ENCODE assay signal across 8 mouse cellular contexts in genomic region chr4:43406162-43406971, GRCm38 (mm10). TPM values are rescaled to one million over a fixed set of nuclear protein-coding genes. Genes with fewer than 3 reads are reported as not detected.
DNase-seq lines count a peak whose midpoint lies in the region; ATAC-seq and TF ChIP-seq lines count a peak whose summit lies in the region.

No protein-coding gene starts in this region.

- peak; percentile 95 for ATAC-seq in forebrain, embryonic 16.5 days
- peak; percentile 78 for ATAC-seq in liver, postnatal 0 days

- peaks cover 33% of the 10 kb centered on the region for H3K4me1 ChIP-seq in forebrain, embryonic 16.5 days (replicated peaks; ENCODE audit: control insufficient read depth, insufficient read depth, low read length)
- H3K4me1 ChIP-seq in liver, postnatal 0 days (ENCODE audit: insufficient read depth), result peaks cover 8% of the 10 kb centered on the region

- TF ChIP-seq EP300 in liver, postnatal 0 days (IDR thresholded peaks at IDR 0.05; ENCODE audit: low read depth), result no peak

- H3K4me2 ChIP-seq in forebrain, embryonic 16.5 days (ENCODE audit: low read length), result peak overlapping the region; percentile 88
- H3K4me2 ChIP-seq in liver, postnatal 0 days (ENCODE audit: low read depth, low read length), result peak overlapping the region; percentile 49

- H3K4me3 ChIP-seq in forebrain, embryonic 16.5 days (replicated peaks; ENCODE audit: low read length), result peak overlapping the region; percentile 68
- H3K4me3 ChIP-seq in liver, postnatal 0 days (ENCODE audit: low read depth, low read length), result peak overlapping the region; percentile 22; the same call in 1 of the 2 replicates

- peak overlapping the region; percentile 93 for H3K9ac ChIP-seq in forebrain, embryonic 16.5 days (replicated peaks; ENCODE audit: low read depth, low read length)
- H3K9ac ChIP-seq in liver, postnatal 0 days (replicated peaks), result no peak overlapping the region

- TF ChIP-seq CTCF in liver, postnatal 0 days (IDR thresholded peaks at IDR 0.05; ENCODE audit: low read depth), result peak; percentile 61

- H3K27ac ChIP-seq in forebrain, embryonic 16.5 days (ENCODE audit: low read length), result peak overlapping the region; percentile 96
- H3K27ac ChIP-seq in liver, postnatal 0 days (ENCODE audit: low read depth), result peak overlapping the region; percentile 66; the same call in 1 of the 2 replicates

- WGBS in forebrain, embryonic 16.5 days, result 1% methylated on average over 28 of the region's 28 CpGs
- WGBS in liver, postnatal 0 days (ENCODE audit: insufficient replicate concordance), result 10% methylated on average over 28 of the region's 28 CpGs

- no peaks in the 10 kb centered on the region for H3K36me3 ChIP-seq in forebrain, embryonic 16.5 days (ENCODE audit: control insufficient read depth, insufficient read depth)
- H3K36me3 ChIP-seq in liver, postnatal 0 days (replicated peaks; ENCODE audit: insufficient read depth, low read length), result no peaks in the 10 kb centered on the region

- H3K9me3 ChIP-seq in forebrain, embryonic 16.5 days (ENCODE audit: control insufficient read depth, low read length), result no peaks in the 10 kb centered on the region
- H3K9me3 ChIP-seq in liver, postnatal 0 days (ENCODE audit: low read length), result no peaks in the 10 kb centered on the region

- DNase-seq in 3T3-L1 (ENCODE audit: low read depth, low spot score), result peak; percentile 83
- DNase-seq in cerebellum, adult 11-12 months, result peak; percentile 67
- peak; percentile 83 to 84 for DNase-seq in heart, postnatal 14 days
- peak; percentile 86 to 91 for DNase-seq in kidney, postnatal 4 days
- DNase-seq in liver, postnatal 0 days, result peak; percentile 61
- peak; percentile 41 for DNase-seq in ovary, postnatal 10 days (ENCODE audit: low spot score)
- DNase-seq in thymus, postnatal 25 days, result no peak

- intact Hi-C loops in heart, postnatal 14 days (cut with DNase I), result loop anchor here (1.0 to 5.0 kb wide), 2 partner anchors 24 to 64 kb away; no protein-coding TSS in a partner anchor

- no peaks in the 10 kb centered on the region for H3K27me3 ChIP-seq in forebrain, embryonic 16.5 days (replicated peaks; ENCODE audit: control insufficient read depth, insufficient read depth, low read length)
- no peaks in the 10 kb centered on the region for H3K27me3 ChIP-seq in liver, postnatal 0 days (ENCODE audit: insufficient read depth, low read length)

RNA-seq across cellular contexts. Expression of gene Fam166b, which starts 22.6 kb away (rescaled TPM):
- 0.47 and 0.68 TPM in 2 replicates for polyA plus RNA-seq in forebrain, embryonic 16.5 days (2015; fragmentation: Nextera tagmentation; extraction: Ambion mirVana)
- under 1 TPM in 1 of 2 experiments, not detected in 1; 0.38 TPM for total RNA-seq in heart, postnatal 14 days (2021)
- polyA plus RNA-seq in liver, postnatal 0 days (2015; fragmentation: Nextera tagmentation; extraction: Ambion mirVana), result 0.14 TPM in 1 of 2 replicates, not detected in the other

RNA-seq across cellular contexts. Expression of gene Rusc2, which starts 24.6 kb away (rescaled TPM):
- polyA plus RNA-seq in forebrain, embryonic 16.5 days (2015; fragmentation: Nextera tagmentation; extraction: Ambion mirVana), result 64.6 and 74.8 TPM in 2 replicates
- total RNA-seq in heart, postnatal 14 days (2021), result 10 to 100 TPM; 43.8 to 51.1 TPM
- polyA plus RNA-seq in liver, postnatal 0 days (2015; fragmentation: Nextera tagmentation; extraction: Ambion mirVana), result 1.9 and 2.1 TPM in 2 replicates

RNA-seq across cellular contexts. Expression of gene Tesk1, which starts 35.4 kb away (rescaled TPM):
- polyA plus RNA-seq in forebrain, embryonic 16.5 days (2015; fragmentation: Nextera tagmentation; extraction: Ambion mirVana), result 7.5 and 8.6 TPM in 2 replicates
- total RNA-seq in heart, postnatal 14 days (2021), result 10 to 100 TPM; 32.3 to 35.7 TPM
- 1.2 TPM in 2 replicates for polyA plus RNA-seq in liver, postnatal 0 days (2015; fragmentation: Nextera tagmentation; extraction: Ambion mirVana)

RNA-seq across cellular contexts. Expression of gene Cd72, which starts 48.1 kb away (rescaled TPM):
- polyA plus RNA-seq in forebrain, embryonic 16.5 days (2015; fragmentation: Nextera tagmentation; extraction: Ambion mirVana), result 3.6 and 6.5 TPM in 2 replicates
- under 1 TPM; 0.59 to 0.88 TPM for total RNA-seq in heart, postnatal 14 days (2021)
- 9.9 and 10.4 TPM in 2 replicates for polyA plus RNA-seq in liver, postnatal 0 days (2015; fragmentation: Nextera tagmentation; extraction: Ambion mirVana)

Comparison
In these comparisons a context has a peak if more than half of its experiments do, and no peak if none do; other contexts are left out.
1. RNA of gene Rusc2, which starts 24.6 kb away (polyA plus RNA-seq): 64.6 to 74.8 TPM in forebrain, embryonic 16.5 days; 1.9 to 2.1 TPM in liver, postnatal 0 days; every median in the first group is over 10 times any median in the second.